Mouse (Mus musculus) heart, postnatal 25 days (tissue): Measurements from ENCODE around the gene Xbp1. TPM values are rescaled to one million over a fixed set of nuclear protein-coding genes. Genes with fewer than 3 reads are reported as not detected.
"Not testable (repeated sequence)": the region's sequence is repeated elsewhere in the genome, so short reads cannot be mapped to it uniquely, and the experiment has no call there.

Source experiments
- DNase-seq: peaks from one replicate; pipeline ENCODE4 v3.0.0; 2022; ENCODE audit warnings: low spot score
- intact Hi-C: fragments of 180-260 bp; cut with DNase I; formaldehyde crosslinking; loops from one replicate; pipeline ENCODE4 v1.15.1; 2025
- total RNA-seq, 2 experiments: library from RNA; stranded (reverse); gene quantifications; 2 replicates each; pipeline ENCODE4 v1.2.3; 2021

Gene Xbp1
- total RNA-seq, 2 experiments from 2014 or later = 68.7 to 74.8 TPM

DNA sequence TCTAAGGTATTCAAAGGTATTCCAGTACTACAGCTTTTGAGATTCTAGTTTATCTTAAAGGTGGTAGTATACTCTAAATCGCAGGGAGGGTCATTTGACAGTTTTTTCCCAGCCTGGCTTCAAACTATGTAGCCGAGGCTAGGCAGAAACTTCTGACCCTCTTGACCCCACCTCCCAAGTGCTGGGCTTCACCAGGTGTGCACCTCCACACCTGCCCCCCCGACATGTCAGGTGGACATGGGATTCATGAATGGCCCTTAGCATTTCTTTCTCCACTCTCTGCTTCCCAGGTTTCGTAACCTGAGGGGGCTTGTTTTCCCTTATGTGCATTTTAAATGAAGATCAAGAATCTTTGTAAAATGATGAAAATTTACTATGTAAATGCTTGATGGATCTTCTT is 5.0 kb downstream of the Xbp1 start:
- intact Hi-C loops = loop anchor here (2.0 kb wide), 1 partner anchor 15 kb away; no protein-coding TSS in a partner anchor
- DNase-seq = no peak

DNA sequence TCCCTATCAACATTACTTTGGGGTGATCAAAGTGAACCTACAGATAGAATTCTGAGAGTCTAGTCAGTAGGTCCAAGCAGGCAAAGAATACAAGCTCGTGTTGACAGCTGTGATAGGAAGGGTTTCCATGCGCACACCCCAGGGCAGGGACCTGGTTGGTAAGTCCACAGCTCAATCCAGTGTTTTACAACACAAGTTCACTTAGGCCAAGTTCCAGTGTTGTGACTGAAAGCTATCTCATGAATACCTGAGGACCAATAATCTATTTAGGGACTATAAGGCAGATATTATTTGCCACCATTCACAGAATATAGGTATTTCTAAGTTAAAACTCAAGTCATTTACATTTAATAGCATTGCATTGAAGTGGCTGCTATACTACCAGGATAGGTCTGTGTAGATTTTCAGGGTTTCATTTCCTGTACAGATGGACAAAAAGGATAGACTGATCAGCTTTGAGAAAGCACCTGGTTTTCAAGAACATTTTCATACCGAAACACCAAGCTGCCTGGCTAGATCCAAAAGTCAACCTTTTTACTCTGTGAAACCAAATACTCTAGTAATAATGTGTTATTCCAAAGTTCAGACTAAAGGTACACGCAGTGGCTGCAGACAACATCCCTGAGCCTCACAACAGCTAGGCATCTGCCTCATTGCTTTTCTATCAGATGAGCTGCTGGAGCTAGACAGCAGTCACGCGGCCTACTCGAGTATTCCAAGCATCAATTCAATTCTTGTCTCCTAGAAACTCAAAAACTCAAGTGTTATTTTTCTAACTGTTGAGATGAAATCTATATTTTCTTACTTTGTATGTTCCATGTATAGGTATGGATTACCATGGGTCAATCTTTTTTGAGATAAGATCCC is 6.3 kb downstream of the Xbp1 start:
- DNase-seq = no peak
- intact Hi-C loops = no loop called here

DNA sequence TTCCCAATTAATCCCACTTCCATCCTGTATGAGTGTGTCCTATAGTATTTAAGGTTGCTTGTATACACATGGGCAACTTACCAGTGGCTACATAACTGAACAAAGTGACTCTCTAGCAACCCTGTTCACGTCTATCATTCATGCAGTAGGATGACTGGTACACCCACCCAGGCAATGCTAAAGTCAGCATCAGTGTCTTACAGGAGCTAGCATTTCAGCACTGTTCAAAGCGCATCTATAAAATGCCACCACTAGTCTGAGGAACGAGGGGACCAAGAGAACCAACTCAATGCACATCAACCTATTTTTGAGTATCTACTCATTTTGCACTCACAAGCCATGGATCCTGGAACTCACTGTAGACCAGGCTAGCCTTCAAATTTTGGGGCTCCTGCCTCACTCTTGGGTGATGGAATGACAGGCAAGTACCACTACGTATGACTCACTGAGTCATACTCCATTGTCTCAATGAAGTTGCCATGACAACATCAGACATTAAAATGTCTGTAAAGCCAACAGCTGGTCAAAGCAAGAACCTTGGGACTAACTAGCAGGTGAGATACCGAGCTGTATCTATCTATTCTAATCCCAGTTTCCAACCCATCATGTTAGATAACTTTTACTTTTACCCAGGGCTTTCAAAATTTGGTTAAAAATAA is 7.5 kb downstream of the Xbp1 start:
- DNase-seq = no peak
- intact Hi-C loops = no loop called here

DNA sequence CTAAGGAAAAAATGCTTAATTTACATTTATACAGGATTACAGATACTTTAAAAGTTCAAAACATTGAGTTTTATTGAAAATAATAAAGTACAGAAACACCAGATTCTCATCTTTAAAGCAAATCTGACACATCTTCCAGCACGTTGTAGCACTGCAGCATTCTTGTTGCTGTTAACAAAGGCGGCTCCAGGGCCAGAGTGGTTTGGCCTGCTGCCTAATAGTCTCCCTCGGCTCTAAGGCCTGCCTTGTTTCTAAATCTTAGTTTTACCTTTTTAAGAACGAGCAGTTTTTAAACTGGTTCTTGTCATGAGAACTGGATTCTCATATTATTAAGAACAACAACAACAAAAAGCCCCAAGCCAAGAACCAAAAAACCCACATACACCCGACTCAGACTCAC is 8.4 kb downstream of the Xbp1 start:
- intact Hi-C loops = no loop called here
- DNase-seq = no peak

DNA sequence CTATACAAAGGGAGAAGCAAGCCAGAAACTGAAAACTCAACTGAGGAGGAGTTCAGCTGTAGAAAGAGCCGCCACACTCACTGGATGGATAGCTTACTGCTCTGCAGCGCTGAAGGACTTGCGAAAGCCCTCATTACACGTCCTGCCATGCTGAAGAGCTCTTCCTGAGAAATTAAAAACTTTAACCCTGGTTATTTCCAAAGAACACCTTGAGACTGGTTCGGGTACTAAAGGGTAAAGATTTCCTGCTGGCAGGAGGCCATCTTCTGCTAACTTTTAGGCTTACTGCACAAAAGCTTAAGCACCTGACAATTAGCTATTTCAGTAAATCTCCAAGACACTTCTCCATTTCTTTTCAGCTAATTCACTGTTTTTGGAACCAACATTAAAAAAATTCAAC is 9.7 kb downstream of the Xbp1 start:
- intact Hi-C loops = no loop called here
- no peak for DNase-seq

DNA sequence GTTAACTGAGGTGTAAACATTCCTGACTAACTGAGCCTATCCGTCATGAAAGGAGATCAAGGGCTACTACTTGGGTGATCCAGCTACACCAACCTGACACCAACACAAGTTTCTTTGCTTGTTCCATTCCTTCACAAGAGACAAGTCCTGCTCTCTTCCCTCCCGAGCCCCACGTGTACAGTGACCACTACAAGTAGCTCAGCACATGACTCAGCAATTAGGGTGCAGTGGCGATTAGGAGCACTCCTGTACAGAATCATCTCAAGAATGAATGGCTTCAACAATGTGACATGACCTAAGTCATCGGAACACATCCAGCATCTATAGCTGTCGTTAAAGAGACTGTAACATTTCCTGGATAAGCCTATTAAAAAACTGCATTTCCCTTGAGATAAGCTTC is 10.3 kb downstream of the Xbp1 start:
- intact Hi-C loops = no loop called here
- DNase-seq = no peak

DNA sequence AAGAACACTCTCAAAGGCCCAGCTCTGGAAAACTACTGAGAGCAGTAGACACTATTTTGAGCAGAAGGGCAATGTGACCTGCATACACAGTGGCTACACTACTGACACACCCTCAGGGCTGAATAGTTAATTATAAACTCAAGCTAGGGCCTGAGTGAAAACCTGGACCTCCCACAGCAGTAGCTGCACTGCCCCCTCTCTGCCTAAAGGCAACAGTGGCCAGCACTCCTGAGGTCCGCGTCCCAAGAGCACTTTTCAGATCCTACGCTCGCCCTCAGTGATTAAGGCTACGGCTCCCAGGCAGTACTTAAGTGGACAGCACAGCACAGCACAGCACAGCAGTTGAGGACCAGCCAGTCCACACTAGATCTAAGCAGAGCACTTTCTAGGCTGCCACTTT is 12.6 kb downstream of the Xbp1 start:
- intact Hi-C loops = no loop called here
- DNase-seq = no peak

DNA sequence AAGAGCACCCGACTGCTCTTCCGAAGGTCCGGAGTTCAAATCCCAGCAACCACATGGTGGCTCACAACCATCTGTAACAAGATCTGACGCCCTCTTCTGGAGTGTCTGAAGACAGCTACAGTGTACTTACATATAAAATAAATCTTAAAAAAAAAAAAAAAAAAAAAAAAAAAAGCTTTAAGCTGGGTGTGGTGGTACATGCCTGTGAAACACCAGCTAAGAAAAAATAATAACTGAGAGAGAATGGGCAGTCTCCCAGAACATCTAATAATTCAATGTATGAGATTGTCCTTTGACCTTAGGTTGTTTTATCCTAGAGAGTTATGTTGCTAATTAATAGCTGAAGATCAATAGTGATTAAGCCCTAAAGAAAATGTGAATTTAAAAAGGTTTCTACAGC is 17.0 kb downstream of the Xbp1 start:
- intact Hi-C loops, DNase-seq: not testable (repeated sequence)

DNA sequence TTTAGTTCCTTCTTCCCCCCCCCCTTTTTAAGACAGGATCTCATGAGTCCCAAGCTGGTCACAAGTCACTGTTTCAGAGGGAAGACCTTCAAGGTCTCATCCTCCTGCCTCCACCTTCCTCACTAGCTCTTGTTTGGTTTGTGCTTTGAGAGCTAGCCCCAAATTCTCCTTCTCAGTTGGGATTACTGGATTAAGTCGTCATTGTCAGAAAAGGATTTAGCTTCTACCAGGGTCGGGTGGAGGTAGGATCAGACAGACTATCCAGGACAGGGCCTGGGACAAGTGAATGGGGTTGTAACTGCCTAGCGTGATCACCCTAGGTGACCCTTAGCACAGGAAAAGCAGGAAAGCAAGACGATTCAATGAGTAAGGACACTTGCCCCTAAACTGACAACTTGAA is 19.9 kb downstream of the Xbp1 start:
- no peak for DNase-seq
- intact Hi-C loops = loop anchor here (2.0 to 5.0 kb wide), 2 partner anchors 16 to 87 kb away; no protein-coding TSS in a partner anchor

DNA sequence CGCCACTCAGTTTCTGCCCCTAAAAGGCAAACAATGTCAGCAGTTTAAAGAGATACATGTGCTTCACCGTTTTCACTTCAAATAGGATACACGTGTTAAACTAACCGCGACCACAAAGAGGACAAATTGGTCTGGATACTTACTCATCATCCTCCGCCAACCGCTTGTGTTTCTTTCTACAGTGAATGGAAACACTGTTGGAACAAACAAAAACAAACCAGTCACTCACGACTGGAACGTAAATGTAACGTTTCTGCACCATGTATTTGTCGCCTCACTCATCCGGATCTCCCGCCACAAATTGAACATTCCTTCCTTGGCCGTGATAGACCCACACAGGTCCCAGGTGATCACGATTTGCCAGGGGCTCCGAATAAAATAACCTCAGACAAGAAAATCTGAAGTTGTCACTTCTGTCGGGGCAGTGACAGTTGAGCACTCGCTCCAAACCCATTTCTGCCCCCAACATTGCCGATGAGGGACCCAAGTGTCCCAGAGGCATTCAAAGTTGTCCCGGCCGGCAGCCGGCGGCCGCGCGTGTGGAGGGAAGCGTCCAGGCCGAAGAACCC is 20.9 kb downstream of the Xbp1 start:
- no peak for DNase-seq
- intact Hi-C loops = loop anchor here (2.0 to 5.0 kb wide), 2 partner anchors 17 to 86 kb away; no protein-coding TSS in a partner anchor

DNA sequence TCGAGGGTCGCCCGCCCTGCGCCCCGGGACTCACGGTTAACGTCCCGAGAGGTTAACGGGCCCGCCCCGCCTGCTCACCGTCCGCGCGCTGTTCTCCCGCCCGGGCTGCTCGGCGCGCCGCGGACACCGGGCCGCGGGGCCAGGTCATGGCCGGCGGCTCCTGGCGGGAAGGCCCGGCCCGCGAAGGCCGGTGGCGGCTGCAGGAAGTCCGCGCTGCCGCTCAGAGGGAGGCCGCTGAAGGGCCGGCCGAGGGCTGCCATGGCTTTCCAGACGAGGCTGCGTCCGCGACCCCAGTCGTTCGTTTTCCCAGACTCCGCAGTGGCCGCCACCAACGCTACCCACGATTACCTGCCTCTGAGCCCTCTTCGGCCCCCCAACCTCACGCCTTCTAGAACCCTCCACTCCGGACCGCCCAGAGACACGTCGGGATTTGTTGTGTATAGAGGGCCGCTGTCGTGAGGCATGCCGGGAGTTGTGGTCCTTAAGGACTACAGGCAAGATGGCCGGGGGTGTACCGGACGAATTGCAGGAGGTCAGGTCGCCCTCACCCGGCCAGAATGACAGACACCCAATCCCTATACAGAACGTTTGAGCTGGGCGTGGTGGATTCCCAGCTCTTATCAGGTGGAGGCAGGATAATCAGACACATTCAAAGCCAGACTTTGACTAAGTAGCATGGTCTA is 21.5 kb downstream of the Xbp1 start, which contains the start of gene Ccdc117:
Ccdc117 (minus strand) TSS at position 389 of the 683 bp plus-strand sequence.
- intact Hi-C loops = loop anchor here (2.0 to 5.0 kb wide), 2 partner anchors 17 to 85 kb away; no protein-coding TSS in a partner anchor

DNA sequence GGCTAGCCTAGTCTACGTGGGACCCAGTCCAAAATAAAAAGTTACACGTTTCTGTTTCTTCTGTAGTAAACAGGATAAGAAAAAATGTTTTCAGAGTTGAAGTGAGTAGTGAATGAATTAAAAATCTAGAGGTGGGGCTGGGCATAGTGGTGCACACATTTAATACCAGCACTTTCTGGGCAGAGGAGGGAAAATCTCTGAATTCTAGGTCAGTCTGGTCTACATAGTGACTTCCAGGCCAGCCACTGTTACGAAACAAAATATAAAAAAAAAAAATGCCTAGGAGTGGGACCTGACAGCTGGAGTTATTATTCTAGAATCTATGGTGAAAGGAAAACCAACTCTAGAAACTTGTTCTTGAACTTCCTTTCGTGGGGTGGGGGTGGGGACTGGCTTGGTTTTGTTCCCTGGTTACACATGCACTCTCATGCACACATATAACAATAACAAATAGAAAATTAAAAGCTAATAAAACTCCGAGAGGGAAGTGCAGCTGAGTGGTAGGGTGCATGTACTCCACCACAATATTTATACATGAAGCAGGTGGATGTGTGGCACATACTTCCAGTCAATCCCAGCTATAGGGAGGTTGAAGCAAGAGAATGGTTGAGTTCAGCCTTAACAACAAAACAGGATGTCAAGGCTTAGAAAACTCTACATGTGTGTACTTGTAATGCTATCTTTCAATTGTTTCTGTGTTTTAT is 22.2 kb downstream of the Xbp1 start:
- DNase-seq = no peak
- intact Hi-C loops = loop anchor here (5.0 kb wide), 1 partner anchor 85 kb away; no protein-coding TSS in a partner anchor

More for the DNA sequence above, 21.5 kb downstream of the Xbp1 start, which contains the start of gene Ccdc117:
- DNase-seq = peak; percentile 88

DNA sequence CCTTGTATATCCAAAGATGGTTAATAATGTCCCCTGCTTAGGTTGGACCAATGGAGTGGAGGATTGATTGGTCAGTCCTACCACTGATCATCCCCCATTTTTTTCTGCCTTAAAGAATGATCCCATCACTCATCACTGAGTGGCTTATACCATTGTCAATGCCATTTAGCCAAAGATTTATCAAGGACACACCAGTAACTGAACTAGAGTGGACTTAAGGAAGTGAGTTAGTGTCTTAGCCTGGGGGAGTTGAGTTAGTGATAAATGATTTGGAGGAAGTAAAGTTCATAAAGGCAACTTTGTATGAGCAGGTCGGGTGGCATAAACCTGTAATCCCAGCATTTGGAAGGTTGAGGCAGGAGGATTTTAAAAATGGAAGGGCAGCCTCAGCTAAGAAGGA is 22.8 kb downstream of the Xbp1 start:
- intact Hi-C loops = loop anchor here (5.0 kb wide), 1 partner anchor 84 kb away; no protein-coding TSS in a partner anchor
- no peak for DNase-seq

DNA sequence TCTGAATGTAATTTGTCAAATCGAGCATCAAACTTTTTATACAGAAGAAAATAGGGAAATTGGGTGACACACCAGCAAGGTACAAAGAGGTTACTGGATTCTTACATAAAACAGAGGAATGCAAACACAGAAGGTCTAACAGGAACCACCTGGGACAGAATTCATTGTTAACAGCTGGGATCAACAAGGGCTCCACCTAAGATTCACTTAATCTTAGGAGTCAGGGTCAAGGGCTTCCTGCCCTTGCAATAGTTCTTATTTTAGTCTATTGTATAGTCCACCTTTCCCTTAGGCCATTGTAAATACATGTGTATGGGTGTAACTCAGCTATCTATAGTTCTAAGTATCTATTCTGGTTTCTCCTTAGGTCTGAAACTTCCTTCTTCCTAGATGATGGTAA is 24.2 kb downstream of the Xbp1 start:
- intact Hi-C loops = loop anchor here (5.0 kb wide), 1 partner anchor 83 kb away; no protein-coding TSS in a partner anchor
- not testable (repeated sequence) for DNase-seq

DNA sequence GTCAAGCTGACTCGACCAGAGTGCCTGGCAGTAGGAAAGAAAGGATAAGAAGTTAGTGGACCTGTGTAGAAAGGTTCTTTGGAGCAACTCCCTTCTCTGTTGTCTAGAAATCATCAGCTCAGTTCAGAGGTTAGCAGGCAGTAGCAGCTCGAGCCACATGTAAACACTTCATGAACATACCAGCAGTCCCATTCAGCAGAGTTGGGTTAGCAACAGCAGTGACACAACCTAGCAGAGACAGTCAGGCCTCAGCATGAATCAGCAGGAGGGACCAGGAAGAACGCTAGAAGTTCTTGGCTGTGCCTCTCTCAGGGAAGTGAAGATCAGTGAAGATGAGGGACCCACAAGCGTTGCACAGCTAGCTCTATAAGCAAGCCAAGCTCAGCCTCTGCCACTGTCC is 25.0 kb downstream of the Xbp1 start:
- DNase-seq = no peak
- intact Hi-C loops = no loop called here

DNA sequence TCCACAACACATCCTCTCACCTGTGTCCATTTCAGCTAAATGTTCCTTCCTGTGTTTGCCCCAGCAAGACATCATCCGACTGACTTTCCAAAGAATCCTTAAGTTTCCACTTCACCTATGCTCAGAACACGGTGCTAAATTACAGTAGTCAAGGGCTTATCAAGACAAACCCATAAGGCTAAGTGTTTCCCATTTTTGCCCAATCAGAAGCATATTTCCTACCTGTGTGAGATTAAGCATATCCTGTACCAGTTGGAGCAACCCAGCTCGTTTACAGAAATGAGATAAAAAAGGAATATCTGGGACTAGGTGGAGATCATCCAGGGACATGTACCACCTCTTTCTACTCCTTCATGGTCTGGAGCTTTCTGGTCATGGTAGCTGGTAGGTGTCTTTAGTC is 26.2 kb downstream of the Xbp1 start:
- intact Hi-C loops = no loop called here
- no peak for DNase-seq

DNA sequence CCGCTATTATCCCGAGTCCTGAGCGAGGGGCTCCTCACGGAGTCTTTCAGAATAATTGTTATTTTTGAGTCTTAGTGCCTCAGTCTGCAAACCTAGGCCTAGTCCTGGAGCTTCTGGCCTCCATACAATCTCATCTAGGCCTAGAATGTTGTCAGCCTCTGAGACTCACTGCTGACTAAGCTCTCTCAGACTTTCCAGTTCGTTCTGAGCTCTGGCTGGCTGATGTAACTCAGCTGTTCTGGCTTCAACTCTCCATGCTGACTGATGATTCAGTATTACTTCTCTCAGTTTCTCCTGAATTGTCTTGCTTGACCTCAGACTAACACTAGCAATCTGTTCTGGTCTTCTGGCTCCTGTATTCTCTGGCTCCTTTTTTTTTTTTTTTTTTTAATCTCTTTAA is 31.0 kb downstream of the Xbp1 start:
- no peak for DNase-seq
- intact Hi-C loops = no loop called here

DNA sequence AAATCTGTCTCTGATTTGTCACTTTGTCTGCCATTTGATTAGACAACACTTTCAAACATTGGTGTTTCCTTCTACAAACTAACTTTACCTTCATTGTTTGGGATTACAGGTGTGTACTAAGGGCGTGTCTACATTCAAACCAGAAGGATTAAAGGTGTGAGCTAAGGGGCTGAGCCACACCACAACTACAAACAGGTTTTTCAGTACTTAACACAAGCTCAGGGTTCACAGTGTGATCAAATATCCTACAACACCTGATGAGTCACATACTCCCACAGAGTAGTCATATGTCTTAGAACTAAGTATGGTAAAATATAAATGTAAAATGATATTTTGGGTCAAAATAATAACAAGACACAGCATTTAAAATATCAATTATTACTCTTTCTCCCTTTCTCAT is 31.5 kb downstream of the Xbp1 start:
- no peak for DNase-seq
- intact Hi-C loops = no loop called here

DNA sequence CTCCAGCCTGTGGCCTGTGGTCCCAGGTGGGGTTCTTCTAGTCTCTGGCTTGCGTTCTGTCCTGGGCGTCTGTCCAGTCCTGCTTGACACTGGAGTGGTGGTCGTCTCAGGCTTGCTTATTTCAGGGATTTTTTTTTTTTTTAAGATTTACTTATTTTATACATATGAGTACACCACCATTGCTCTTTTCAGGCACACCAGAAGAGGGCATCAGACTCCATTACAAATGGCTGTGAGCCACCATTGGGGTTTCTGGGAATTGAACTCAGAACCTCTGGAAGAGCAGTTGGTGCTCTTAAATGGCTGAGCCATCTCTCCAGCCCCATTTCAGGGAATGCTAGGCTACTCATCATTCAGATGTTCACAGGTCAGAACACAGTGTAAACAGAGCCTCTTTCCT is 39.8 kb downstream of the Xbp1 start:
- intact Hi-C loops = no loop called here
- no peak for DNase-seq
